Mouse (Mus musculus) bone marrow, adult 2 months (tissue): ENCODE results near the gene Adcy10. TPM values are rescaled to one million over a fixed set of nuclear protein-coding genes. Genes with fewer than 3 reads are reported as not detected.

Experiments
- H3K27ac ChIP-seq: fragments of 200-500 bp; 2 replicates; pipeline ENCODE4 v1.5.1; 2012; ENCODE audit warnings: low read depth, mild to moderate bottlenecking, control low read depth, inconsistent platforms, low read length; ENCODE audit not compliant: control insufficient read depth, poor library complexity, insufficient read depth
- H3K4me1 ChIP-seq: fragments of 200-500 bp; 2 replicates; pipeline ENCODE4 v1.6.1; 2011; ENCODE audit warnings: low read length; ENCODE audit not compliant: control insufficient read depth, insufficient read depth
- H3K4me3 ChIP-seq: fragments of 200-500 bp; replicated peaks from 2 replicates; pipeline ENCODE3; 2011; ENCODE audit warnings: mild to moderate bottlenecking, low read depth, low read length, control low read depth; ENCODE audit not compliant: control insufficient read depth
- CTCF ChIP-seq: fragments of 200-500 bp; IDR thresholded peaks from 2 replicates; pipeline ENCODE4 v1.5.1; 2011; ENCODE audit warnings: low read length, control low read depth; ENCODE audit not compliant: control insufficient read depth, insufficient read depth
- POLR2A ChIP-seq: fragments of 200-500 bp; IDR thresholded peaks from 2 replicates; pipeline ENCODE4 v1.6.1; 2011; ENCODE audit warnings: low read depth, mild to moderate bottlenecking, control low read depth, low read length, borderline replicate concordance; ENCODE audit not compliant: control insufficient read depth
- WGBS: fragments of 180-500 bp; shearing (Covaris S2); methylation state at CpG from one replicate; pipeline ENCODE4 v1.1.7; 2018; 5-methylcytosine and 5-hydroxymethylcytosine counted together
- polyA plus RNA-seq: library from polyadenylated mRNA; stranded (reverse); fragments of >200 nt; gene quantifications from 2 replicates; pipeline ENCODE4 v1.2.4, GENCODE M21; 2011; ENCODE audit warnings: low replicate concordance; ENCODE audit not compliant: missing spikeins, insufficient read depth, insufficient read length

The Adcy10 gene
- polyA plus RNA-seq, 1 experiment: not detected

DNA sequence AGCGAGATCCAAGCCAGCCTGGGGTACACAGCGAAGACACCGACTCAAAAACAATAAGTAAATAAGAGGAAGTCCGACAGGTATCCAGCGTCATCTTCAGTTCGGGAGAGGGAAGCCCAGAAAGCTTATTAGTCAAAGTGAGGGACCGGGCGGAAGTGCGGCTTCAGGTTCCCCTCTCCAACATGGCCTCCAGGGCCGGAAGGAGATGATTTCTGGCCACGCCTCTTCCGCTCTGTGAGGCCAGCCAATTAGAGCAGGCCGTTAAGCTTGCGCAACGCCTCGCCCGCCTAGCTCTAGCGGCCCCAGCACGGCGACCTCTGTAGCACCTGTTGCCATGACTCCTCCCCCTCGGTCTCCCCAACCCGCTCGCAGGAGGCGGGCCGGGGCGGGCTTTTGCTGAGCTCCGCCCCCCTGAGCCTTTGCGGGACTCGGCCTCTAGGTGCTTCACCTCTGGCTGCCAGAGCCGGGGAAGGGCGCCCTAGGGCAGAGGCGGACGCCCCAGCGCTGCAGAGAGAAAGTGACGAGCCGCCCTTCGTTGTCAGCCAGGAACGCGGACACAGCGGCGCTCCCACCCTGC is 24.1 kb upstream of the Adcy10 start:
- TF ChIP-seq CTCF (peak; percentile 34; the same call in 1 of the 2 replicates), POLR2A (peak; percentile 99)
- Histone ChIP-seq H3K27ac (peak overlapping the region; percentile 95), H3K4me3 (peak overlapping the region; percentile 91), H3K4me1 (no peaks in the 10 kb centered on the region; the same call in 1 of the 2 replicates)
- 1% methylated on average over 41 of the region's 41 CpGs for WGBS

DNA sequence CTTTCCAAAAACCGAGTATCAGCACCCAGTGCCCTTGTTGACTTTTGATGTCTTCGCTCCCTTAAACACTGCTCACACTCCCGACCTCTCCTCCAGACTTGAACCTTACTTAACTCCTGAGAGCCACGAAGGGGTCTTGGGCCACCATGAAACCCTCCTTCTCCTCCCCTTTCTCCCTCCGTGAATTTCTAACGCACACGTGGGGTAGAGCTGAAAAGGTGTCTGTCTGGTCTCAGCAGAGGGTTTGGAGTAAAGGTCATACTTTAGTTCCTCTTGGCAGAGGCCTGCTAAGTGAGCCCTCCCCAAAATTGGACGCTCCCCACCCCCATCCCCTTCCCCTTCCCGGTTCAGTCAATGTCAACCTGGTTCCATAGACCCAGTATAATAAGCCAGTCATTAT is 23.3 kb upstream of the Adcy10 start:
- WGBS: 2% methylated on average over 9 of the region's 9 CpGs

DNA sequence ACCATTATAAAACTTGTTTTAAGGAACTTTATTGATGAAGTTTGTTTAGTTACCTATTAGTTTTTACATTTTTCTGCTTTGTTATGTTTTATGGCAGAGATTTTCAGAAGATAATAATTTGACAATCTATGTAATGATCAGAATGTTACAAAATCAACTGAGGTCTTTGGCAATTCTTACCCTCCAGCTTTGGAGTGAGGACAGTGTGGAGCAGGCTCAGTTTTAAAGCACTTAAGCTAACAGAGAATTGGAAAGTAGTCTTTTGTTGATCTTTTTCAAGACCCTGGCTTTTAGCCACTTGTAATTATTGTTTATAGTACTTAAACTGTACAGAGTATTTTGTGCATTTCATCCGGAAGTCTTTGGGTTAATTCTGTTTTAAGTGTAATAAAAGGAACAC is 22.1 kb upstream of the Adcy10 start:
- TF ChIP-seq CTCF: no peak
- TF ChIP-seq POLR2A: no peak
- H3K4me3 ChIP-seq: no peak overlapping the region
- no peaks in the 10 kb centered on the region; the same call in 1 of the 2 replicates for H3K4me1 ChIP-seq
- no peak overlapping the region for H3K27ac ChIP-seq
- WGBS: 84% methylated on average over 1 of the region's 1 CpGs

More for the DNA sequence above, 23.3 kb upstream of the Adcy10 start:
- Histone ChIP-seq H3K4me1 (no peaks in the 10 kb centered on the region; the same call in 1 of the 2 replicates), H3K27ac (peak overlapping the region; percentile 95), H3K4me3 (peak overlapping the region; percentile 91)
- TF ChIP-seq CTCF (no peak), POLR2A (no peak)

DNA sequence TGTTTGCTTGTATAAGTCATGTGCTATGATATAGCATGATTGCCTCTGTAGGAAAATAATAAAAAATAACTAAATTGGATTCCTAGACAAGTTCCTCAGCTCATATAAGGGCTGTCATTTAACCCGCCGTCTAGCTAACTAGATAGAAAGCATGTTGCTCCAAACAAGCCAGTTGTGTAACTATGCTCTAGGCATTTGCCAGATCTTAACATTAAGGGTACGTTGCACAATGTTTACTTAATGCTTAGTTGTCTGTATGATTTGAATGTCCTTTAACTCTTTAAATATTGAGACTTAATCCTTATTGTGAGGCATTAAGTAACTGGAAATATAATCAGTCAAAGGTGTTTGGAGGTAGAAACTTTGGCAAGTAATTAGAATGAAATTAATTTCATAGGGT is 20.4 kb upstream of the Adcy10 start:
- 67% methylated on average over 3 of the region's 3 CpGs for WGBS
- H3K4me1 ChIP-seq: no peaks in the 10 kb centered on the region; the same call in 1 of the 2 replicates
- H3K4me3 ChIP-seq: no peak overlapping the region
- TF ChIP-seq POLR2A: no peak
- no peak for TF ChIP-seq CTCF
- H3K27ac ChIP-seq: no peak overlapping the region

DNA sequence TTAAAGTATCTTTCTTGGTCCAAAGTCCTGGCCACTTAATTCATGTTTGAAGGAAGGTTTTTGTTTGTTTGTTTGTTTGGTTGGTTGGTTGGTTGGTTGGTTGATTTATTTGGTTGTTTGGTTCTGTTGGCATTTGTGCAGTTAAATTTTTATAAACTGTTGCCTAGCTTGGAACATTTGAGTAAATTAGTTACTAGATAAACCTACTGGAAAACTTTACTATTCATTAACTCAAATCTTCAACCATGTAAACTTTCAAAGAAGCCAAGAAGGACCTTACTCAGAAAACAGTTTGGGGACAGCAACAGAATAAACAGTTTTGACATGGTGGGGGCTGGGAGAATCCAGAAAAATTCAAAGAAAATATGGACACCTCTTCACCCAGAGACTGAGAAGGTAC is 16.0 kb upstream of the Adcy10 start:
- no peak overlapping the region for H3K4me3 ChIP-seq
- H3K27ac ChIP-seq: no peak overlapping the region
- no peaks in the 10 kb centered on the region; the same call in 1 of the 2 replicates for H3K4me1 ChIP-seq
- TF ChIP-seq CTCF (no peak), POLR2A (no peak)

DNA sequence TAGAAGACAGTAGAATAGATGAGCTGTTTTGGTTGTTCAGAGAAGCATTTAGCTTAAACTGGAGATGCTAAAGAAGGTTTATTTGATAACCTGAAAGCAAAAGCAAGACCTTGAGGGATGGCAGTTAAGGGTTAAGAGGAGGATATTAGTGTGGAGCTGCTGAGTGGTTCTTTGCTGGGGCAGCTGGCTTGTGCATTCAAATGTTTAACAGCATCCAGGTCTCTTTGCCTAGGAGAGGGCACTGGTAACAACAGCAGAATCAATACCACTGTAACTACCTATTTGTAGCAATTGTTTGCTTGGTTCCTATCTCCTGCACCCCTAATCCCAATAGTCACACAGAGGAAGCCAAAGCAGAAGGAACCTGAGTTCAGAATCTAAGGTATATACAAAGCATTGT is 15.3 kb upstream of the Adcy10 start:
- no peak overlapping the region for H3K4me3 ChIP-seq
- TF ChIP-seq CTCF (no peak), POLR2A (no peak)
- H3K4me1 ChIP-seq: no peaks in the 10 kb centered on the region; the same call in 1 of the 2 replicates
- no peak overlapping the region for H3K27ac ChIP-seq

DNA sequence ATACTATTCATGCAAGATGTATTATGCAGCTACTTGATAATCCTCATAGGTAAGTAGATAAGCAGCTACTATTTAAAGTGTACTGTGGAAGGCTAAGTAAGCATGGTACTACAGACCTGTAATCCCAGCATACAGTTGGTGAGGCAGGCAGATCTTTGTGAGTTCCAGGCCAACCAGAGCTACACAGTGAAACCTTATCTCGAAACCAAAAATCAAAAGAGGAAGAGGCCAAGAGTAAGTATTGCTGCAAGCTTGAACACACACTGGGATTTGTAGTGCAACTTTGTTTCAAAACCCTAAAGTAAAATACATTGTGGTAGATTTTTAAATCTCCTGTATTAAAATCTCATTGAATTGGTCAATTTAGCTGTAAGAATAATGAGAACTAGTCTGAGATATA is 13.5 kb upstream of the Adcy10 start:
- TF ChIP-seq POLR2A (no peak), CTCF (no peak)
- 22% methylated on average over 1 of the region's 1 CpGs for WGBS
- Histone ChIP-seq H3K4me1 (no peaks in the 10 kb centered on the region; the same call in 1 of the 2 replicates), H3K4me3 (no peak overlapping the region), H3K27ac (no peak overlapping the region)

DNA sequence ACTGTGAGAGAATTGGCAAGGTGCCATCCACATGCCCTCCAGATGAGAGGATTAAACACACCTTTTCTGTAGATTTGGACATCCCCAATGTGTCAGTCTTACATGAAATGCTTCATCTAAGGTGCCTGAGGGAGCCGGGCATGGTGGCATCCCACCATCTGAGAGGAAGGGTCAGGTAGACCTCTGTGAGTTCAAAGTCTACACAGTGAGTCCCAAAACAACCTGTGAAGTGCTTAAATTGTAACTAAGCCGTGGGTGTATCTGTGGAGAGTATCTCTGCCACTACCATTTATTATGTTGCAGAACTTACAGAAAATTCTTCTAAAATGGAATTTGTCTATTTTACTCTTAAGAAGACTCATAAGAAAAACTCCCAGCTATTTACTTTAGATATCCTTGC is 1.1 kb downstream of the Adcy10 start:
- no peak overlapping the region for H3K4me3 ChIP-seq
- TF ChIP-seq POLR2A (no peak), CTCF (no peak)
- 84% methylated on average over 2 of the region's 2 CpGs for WGBS
- no peak overlapping the region for H3K27ac ChIP-seq
- peaks cover 2% of the 10 kb centered on the region; the same call in 1 of the 2 replicates for H3K4me1 ChIP-seq

DNA sequence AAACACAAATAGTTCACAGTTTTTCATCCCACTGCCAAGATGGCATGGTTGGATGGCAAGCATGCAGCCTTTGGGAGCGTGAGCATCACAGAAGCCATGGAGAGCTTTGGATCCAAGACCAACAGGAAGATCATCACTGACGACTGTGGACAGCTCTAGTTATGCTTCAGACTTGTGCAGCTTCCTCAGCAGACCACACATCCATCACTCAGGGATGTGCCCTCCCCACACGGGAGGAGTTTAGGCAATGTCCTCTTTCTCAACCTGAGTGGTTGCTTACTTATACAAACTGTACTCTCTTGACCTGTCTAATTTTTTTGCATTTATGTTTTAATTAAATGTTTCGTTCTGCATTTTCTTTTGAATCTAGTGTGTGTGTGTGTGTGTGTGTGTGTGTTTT is 4.2 kb downstream of the Adcy10 start:
- TF ChIP-seq POLR2A (no peak), CTCF (no peak)
- Histone ChIP-seq H3K4me3 (no peak overlapping the region), H3K27ac (no peak overlapping the region), H3K4me1 (peaks cover 2% of the 10 kb centered on the region; the same call in 1 of the 2 replicates)
- WGBS: 34% methylated on average over 4 of the region's 4 CpGs
